Mouse (Mus musculus) stomach, embryonic 16.5 days (tissue): ENCODE data around the gene Glp2r. TPM values are rescaled to one million over a fixed set of nuclear protein-coding genes. Genes with fewer than 3 reads are reported as not detected.

Experiments used
- ATAC-seq: fragments of 200-750 bp; cut with Nextera tagmentation; 2 replicates; pipeline ENCODE4 v1.8.0; 2017; ENCODE audit warnings: moderate number of reproducible peaks, moderate TSS enrichment; ENCODE audit not compliant: insufficient read depth, low FRiP score
- H3K27ac ChIP-seq: fragments of 300-500 bp; sonication (generic); 2 replicates; pipeline ENCODE4 v1.5.1; 2014; ENCODE audit warnings: low read length
- H3K27me3 ChIP-seq: fragments of 300-500 bp; sonication (generic); 2 replicates; pipeline ENCODE4 v1.6.1; 2014; ENCODE audit warnings: low read length, control low read depth, mixed read lengths; ENCODE audit not compliant: control insufficient read depth, insufficient read depth
- H3K36me3 ChIP-seq: fragments of 300-500 bp; sonication (generic); 2 replicates; pipeline ENCODE4 v1.6.1; 2014; ENCODE audit warnings: low read length; ENCODE audit not compliant: control insufficient read depth, insufficient read depth
- H3K4me1 ChIP-seq: fragments of 300-500 bp; sonication (generic); 2 replicates; pipeline ENCODE4 v1.6.1; 2014; ENCODE audit warnings: low read length, control low read depth, mixed read lengths; ENCODE audit not compliant: control insufficient read depth, insufficient read depth
- H3K4me2 ChIP-seq: fragments of 300-500 bp; sonication (generic); 2 replicates; pipeline ENCODE4 v1.6.1; 2014; ENCODE audit warnings: low read depth, low read length, mixed read lengths
- H3K4me3 ChIP-seq: fragments of 300-500 bp; sonication (generic); replicated peaks from 2 replicates; pipeline ENCODE4 v1.5.1; 2014; ENCODE audit warnings: mild to moderate bottlenecking, low read length
- H3K9ac ChIP-seq: fragments of 300-500 bp; sonication (generic); 2 replicates; pipeline ENCODE4 v1.6.1; 2014; ENCODE audit warnings: low read length
- H3K9me3 ChIP-seq: fragments of 300-500 bp; sonication (generic); replicated peaks from 2 replicates; pipeline ENCODE4 v1.6.1; 2016; ENCODE audit warnings: low read length, control low read depth; ENCODE audit not compliant: control insufficient read depth
- WGBS: fragments of 180-500 bp; shearing (Covaris S2); extraction: QIAGEN DNeasy Blood & Tissue Kit; methylation state at CpG from one replicate; pipeline ENCODE4 v1.1.7; 2014; 5-methylcytosine and 5-hydroxymethylcytosine counted together
- polyA plus RNA-seq: library from polyadenylated mRNA; unstranded; fragments of >200 nt; fragmentation: Nextera tagmentation; extraction: Ambion mirVana; gene quantifications from 2 replicates; pipeline ENCODE4 v1.2.1, GENCODE M21; 2015

Gene Glp2r
- polyA plus RNA-seq, 1 experiment from 2014 or later = 0.93 TPM

DNA sequence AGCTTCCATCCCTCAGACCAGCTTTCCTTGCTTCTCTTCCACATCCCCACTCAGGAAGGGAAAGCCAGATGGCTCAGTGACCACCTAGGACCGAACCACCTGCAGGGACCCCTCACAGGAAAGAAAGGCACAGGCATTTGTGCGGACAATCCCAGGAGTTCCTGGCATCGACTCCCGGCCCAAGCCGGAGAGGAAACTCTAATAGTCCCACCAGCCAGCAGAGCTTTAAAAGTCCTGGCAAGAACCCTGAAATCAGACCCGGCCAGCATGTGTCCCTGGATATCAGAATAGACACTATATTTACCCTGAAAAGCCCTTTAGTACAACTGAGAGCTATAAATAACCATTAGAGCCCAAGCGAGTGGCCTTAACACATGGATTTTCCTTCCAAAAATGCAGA lies 27.0 kb upstream of the Glp2r start, which contains the start of gene Dhrs7c:
TSS of gene Dhrs7c (plus strand) at position 257 of the 400 bp plus-strand sequence.
- no peak within 1 kb of the TSS for H3K27ac ChIP-seq
- no peaks in the 10 kb centered on the region for H3K9me3 ChIP-seq
- 69% methylated on average over 7 of the region's 7 CpGs for WGBS
- no peaks in the 10 kb centered on the region for H3K27me3 ChIP-seq
- no peaks in the 10 kb centered on the region for H3K36me3 ChIP-seq
- no peak for ATAC-seq
- no peak within 1 kb of the TSS for H3K4me2 ChIP-seq
- no peaks in the 10 kb centered on the region for H3K4me1 ChIP-seq
- H3K9ac ChIP-seq = no peak within 1 kb of the TSS
- H3K4me3 ChIP-seq = no peak within 1 kb of the TSS

DNA sequence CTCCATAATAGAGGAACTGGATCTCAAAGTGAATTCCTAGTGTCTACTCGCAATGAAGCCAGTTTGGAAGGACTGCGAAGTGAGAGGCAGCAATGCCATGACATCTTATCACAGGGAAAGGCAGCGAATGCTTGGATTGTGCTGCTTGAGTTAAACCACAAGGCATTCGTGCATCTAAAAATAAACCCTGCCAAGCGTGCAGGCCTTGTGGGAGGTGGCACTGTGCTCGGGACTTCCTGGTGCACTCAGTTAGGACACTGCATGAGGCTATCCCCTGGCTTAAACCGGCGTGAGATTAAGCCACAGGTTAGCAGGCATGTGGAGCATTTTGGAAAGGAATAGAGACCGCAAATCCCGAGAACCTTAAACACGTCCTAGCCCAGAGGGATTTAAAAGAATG lies 19.2 kb upstream of the Glp2r start:
- WGBS = 73% methylated on average over 11 of the region's 11 CpGs
- Histone ChIP-seq H3K36me3 (no peaks in the 10 kb centered on the region), H3K27me3 (no peaks in the 10 kb centered on the region), H3K4me2 (no peak overlapping the region), H3K9ac (no peak overlapping the region), H3K4me3 (no peak overlapping the region), H3K27ac (no peak overlapping the region), H3K4me1 (no peaks in the 10 kb centered on the region), H3K9me3 (no peaks in the 10 kb centered on the region)
- ATAC-seq = no peak

DNA sequence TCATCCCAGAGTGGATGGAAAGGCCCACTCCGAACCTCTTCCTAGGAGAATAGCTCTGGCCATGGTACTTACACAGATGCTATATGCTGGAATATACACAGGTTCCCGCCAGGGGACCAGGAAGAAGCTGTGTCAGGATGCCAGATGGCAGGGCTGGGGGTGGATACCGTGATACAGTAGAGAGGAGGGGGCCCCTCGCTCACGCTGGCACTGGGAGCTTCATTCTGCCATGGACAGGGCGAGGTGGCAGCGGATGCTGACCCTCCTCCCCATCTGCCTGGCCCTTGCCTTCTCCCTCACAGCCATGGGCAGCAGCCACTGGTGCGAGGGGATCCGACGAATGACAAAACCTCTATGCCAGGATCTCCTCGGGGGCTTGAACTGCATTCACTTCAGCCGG lies 3.4 kb upstream of the Glp2r start, which contains the start of gene Gsg1l2:
TSS of gene Gsg1l2 (plus strand) at position 230 of the 400 bp plus-strand sequence.
- ATAC-seq = no peak
- no peak within 1 kb of the TSS for H3K4me2 ChIP-seq
- H3K36me3 ChIP-seq = no peaks in the 10 kb centered on the region
- 82% methylated on average over 12 of the region's 12 CpGs for WGBS
- no peak within 1 kb of the TSS for H3K27ac ChIP-seq
- H3K9ac ChIP-seq = no peak within 1 kb of the TSS
- no peaks in the 10 kb centered on the region for H3K4me1 ChIP-seq
- H3K27me3 ChIP-seq = no peaks in the 10 kb centered on the region
- H3K9me3 ChIP-seq = no peaks in the 10 kb centered on the region
- H3K4me3 ChIP-seq = no peak within 1 kb of the TSS

DNA sequence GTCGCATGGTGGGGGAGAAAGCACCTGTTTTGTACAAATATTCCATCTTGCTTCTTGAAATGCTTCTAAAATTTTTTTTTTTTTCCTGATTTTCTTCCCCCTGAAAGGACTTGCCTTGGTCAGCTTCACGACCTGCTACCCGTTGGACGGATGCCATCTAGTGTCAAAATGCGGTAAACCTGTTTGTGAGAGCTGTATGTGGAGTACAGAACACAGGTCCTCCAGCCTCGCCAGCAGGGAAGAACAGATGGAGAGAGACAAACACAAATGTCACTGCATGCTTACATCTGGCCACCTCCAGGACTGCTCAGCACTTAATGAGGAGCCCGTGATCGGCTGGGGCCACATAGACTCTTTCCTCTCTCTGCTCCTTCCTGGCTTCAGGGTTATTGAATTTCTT lies 1.6 kb upstream of the Glp2r start:
- no peaks in the 10 kb centered on the region for H3K36me3 ChIP-seq
- no peak overlapping the region for H3K4me2 ChIP-seq
- no peak overlapping the region for H3K27ac ChIP-seq
- ATAC-seq = no peak
- H3K9me3 ChIP-seq = no peaks in the 10 kb centered on the region
- H3K4me3 ChIP-seq = no peak overlapping the region
- WGBS = 18% methylated on average over 8 of the region's 8 CpGs
- H3K27me3 ChIP-seq = no peaks in the 10 kb centered on the region
- no peak overlapping the region for H3K9ac ChIP-seq
- no peaks in the 10 kb centered on the region for H3K4me1 ChIP-seq

DNA sequence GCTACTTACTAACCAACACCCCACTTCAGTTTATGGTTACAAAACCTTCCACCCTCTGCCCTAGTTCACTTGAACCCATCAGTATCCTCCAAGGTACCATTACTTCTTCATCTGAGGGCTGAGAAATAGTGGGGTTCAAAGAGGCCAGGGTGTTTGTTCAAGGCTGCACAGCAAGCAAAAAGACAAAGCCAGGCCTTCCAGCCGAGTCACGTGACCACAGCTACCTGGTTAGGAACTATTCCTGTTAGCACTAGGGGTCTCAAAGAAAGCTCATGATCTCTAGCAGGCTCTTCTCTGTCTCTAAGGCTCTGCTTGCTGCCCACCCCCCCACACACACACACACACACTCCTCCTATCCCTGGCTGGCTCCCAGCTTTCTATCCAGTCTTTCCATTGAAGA lies 738 bp upstream of the Glp2r start:
- no peaks in the 10 kb centered on the region for H3K36me3 ChIP-seq
- no peak overlapping the region for H3K4me2 ChIP-seq
- no peaks in the 10 kb centered on the region for H3K4me1 ChIP-seq
- 60% methylated on average over 2 of the region's 2 CpGs for WGBS
- no peak overlapping the region for H3K4me3 ChIP-seq
- H3K27me3 ChIP-seq = no peaks in the 10 kb centered on the region
- no peaks in the 10 kb centered on the region for H3K9me3 ChIP-seq
- H3K9ac ChIP-seq = no peak overlapping the region
- ATAC-seq = no peak
- H3K27ac ChIP-seq = no peak overlapping the region

DNA sequence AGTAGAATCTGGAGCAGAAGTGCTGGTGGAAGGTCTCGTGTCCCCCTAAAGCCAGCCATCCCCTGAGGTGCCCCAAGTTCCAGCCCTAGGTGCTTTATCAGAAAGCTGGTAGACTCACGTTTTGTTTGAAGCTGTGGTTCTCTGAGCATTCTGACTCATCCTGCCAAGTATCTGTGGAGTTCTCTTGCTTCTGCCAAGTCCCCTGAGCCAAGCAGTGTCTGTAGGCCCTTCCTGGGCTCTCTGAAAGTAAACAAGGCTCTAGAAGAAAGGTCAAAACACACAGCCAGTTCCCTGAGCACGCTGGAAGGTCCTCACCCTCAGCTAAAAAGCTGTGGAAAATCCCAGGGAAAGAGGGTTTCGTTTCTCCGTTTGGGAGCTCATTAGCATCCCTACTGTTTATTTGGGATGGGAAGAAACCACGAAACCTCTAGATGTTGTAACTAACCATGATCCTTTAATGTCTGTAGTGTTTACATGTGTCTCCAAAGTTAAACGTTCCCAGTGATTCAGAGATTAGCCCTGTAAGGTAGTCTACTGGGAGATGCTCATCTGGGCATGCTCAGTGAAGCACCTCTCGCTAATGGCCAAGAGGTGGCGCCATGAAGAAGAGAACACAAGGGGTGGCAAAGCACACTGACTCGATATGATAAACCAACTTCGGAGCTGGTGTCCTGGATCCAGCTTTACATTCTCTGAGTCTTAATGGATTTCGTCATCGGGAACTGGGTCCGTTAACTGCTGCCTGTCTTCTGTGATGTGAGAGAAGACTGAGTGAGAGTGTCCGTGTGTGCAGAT lies 13.4 kb downstream of the Glp2r start:
- Histone ChIP-seq H3K27me3 (no peaks in the 10 kb centered on the region), H3K27ac (no peak overlapping the region), H3K9ac (no peak overlapping the region), H3K4me1 (no peaks in the 10 kb centered on the region), H3K4me2 (no peak overlapping the region), H3K36me3 (no peaks in the 10 kb centered on the region), H3K4me3 (no peak overlapping the region), H3K9me3 (no peaks in the 10 kb centered on the region)
- no peak for ATAC-seq
- 56% methylated on average over 15 of the region's 15 CpGs for WGBS

DNA sequence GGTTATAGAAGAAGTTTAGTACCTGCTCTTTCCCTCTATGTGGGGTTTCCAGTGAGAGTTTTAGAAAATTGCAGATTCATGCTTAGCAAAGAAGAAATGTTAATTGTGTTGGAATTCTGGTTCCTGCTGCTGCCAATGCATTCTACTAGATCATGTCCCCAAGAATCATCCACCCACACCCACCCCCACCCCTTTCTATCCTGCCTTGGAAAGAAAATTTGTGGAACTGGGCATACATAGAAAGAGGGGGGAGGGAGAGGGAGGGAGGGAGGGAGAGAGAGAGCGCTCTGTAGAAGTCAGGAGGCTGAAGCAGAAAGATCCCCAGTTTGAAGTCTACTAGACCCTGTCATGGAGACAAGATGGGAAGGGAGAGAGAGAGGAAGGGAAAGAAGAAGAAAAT lies 14.7 kb downstream of the Glp2r start:
- H3K36me3 ChIP-seq = no peaks in the 10 kb centered on the region
- H3K9ac ChIP-seq = no peak overlapping the region
- 95% methylated on average over 1 of the region's 1 CpGs for WGBS
- no peak overlapping the region for H3K4me2 ChIP-seq
- no peaks in the 10 kb centered on the region for H3K4me1 ChIP-seq
- no peak for ATAC-seq
- no peak overlapping the region for H3K4me3 ChIP-seq
- no peak overlapping the region for H3K27ac ChIP-seq
- no peaks in the 10 kb centered on the region for H3K9me3 ChIP-seq
- no peaks in the 10 kb centered on the region for H3K27me3 ChIP-seq

DNA sequence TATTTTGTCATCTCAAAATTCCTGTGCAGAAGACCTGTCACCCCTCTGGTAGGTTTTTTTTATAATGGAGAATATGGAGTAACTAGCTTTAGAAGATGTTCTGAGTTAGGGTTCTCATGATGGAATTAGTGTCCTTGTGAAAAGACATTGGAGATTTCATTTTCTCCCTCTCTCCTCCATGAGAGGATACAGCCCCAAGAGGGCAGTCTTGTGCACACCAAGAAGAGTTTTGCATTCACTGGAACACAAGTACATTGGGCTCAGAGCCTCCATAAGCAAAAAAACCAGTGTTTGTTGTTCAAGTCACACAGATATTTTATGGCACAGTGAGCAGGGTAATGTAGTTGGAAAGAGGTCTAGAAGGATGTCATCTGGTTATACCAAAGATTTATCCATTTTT lies 29.4 kb downstream of the Glp2r start:
- ATAC-seq = no peak
- H3K9me3 ChIP-seq = no peaks in the 10 kb centered on the region
- H3K27me3 ChIP-seq = no peaks in the 10 kb centered on the region
- H3K9ac ChIP-seq = no peak overlapping the region
- 0 out of 2 replicates have a peak, but pooled peaks cover 4% of the 10 kb centered on the region for H3K4me1 ChIP-seq
- H3K4me3 ChIP-seq = no peak overlapping the region
- H3K4me2 ChIP-seq = no peak overlapping the region
- no peaks in the 10 kb centered on the region for H3K36me3 ChIP-seq
- no peak overlapping the region for H3K27ac ChIP-seq

DNA sequence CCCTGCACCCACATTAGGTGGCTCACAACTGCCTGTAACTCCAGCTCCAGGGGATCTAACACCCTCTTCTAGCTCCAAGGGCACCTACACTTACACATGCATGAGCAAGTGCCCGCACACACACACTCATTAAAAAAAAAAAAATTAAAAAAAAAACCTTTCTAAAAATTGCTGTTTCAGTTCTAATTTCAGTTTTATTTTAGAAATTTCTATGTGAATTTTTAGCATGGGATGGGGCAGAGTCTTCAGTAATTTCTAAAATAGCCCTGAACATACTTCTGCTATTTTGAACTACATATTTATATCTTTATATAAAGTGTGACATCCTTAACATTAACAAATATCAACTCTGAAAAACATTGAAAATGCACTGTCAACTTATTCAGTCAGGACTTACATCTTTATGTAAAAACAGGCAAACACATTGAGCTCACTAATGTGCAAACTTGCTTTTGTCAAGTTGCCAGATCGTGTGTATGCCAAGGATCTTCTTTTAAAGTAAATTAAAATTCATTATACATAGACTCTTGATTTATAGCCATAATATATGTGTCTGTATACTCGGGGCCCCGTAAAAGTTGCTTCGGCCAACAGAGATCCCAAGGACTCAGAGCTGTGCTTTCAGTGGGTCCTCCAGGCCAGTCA lies 32.0 kb downstream of the Glp2r start:
- H3K4me3 ChIP-seq = no peak overlapping the region
- no peaks in the 10 kb centered on the region for H3K36me3 ChIP-seq
- no peak overlapping the region for H3K4me2 ChIP-seq
- WGBS = 63% methylated on average over 5 of the region's 5 CpGs
- no peaks in the 10 kb centered on the region for H3K9me3 ChIP-seq
- no peak overlapping the region for H3K9ac ChIP-seq
- no peak for ATAC-seq
- H3K4me1 ChIP-seq = 0 out of 2 replicates have a peak, but pooled peaks cover 4% of the 10 kb centered on the region
- no peaks in the 10 kb centered on the region for H3K27me3 ChIP-seq
- no peak overlapping the region for H3K27ac ChIP-seq
